Mouse (Mus musculus): ENCODE data around the gene Erfe. TPM values are rescaled to one million over a fixed set of nuclear protein-coding genes. Genes with fewer than 3 reads are reported as not detected.
A peak's percentile ranks its signal among the peaks of the same experiment; 100 is the strongest.

The Erfe gene
- polyA plus RNA-seq, 1 experiment = not detected

- TF ChIP-seq CTCF (IDR thresholded peaks at IDR 0.05; ENCODE audit: borderline replicate concordance, insufficient read depth, low read depth, low read length) (no peak), POLR2A (IDR thresholded peaks at IDR 0.05; ENCODE audit: borderline replicate concordance, insufficient read depth, low read length) (no peak)
- no peak for DNase-seq
- no peaks in the 10 kb centered on the region; the same call in 1 of the 2 replicates for H3K27me3 ChIP-seq (ENCODE audit: control insufficient read depth, insufficient read depth, low read length)
- H3K4me1 ChIP-seq (ENCODE audit: control insufficient read depth, insufficient read depth, low read length) = no peaks in the 10 kb centered on the region
- H3K4me3 ChIP-seq (replicated peaks; ENCODE audit: insufficient read depth, low read depth, low read length) = no peak overlapping the region
- WGBS = 73% methylated on average over 5 of the region's 5 CpGs
- H3K27ac ChIP-seq (ENCODE audit: insufficient read depth, low read length) = no peak overlapping the region
Measured at GRCm38 (mm10) chr1:91362113-91362512, 4.1 kb upstream of the Erfe start.

DNA sequence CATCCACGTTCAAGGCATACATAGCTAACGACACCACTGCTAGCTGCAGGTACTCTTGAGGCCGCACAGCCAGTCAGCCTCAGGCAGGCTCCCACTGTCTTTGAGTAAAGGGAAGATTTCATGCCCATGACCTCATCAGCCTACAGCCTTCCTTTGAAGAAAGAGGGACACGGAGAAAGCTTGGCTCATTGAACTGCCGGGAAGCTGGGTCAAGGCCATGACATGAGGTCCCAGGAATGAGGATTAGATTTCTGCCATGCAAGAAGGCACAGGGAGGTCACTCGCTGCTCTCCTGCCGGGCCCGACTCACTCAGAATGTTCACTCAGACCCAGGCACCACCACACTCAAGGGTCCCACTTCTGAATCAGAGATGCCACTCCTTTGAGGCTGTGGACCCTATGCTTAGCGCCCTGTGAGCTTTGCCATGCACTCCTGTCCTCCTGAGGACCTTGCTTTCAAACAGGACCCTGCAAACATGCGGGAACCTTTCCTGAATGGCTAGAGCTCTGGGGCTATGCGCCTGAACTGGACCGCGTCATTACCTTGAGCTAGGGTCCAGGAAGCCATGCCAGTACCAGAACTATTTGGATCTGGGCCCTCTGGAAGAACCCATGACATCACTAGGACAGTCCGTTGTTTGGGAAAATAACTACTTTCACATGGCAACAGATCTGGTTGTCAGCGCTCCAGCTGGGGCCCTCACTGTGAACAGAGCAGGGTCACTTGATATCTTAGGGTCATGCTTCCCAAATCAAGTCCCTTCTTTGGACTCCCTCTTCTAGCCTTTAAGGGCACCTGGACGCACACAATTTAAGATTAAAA, 1.2 kb upstream of the Erfe start:
- DNase-seq = no peak
- Histone ChIP-seq H3K27ac (ENCODE audit: insufficient read depth, low read length) (no peak overlapping the region), H3K4me3 (replicated peaks; ENCODE audit: insufficient read depth, low read depth, low read length) (no peak overlapping the region), H3K27me3 (ENCODE audit: control insufficient read depth, insufficient read depth, low read length) (no peaks in the 10 kb centered on the region; the same call in 1 of the 2 replicates), H3K4me1 (ENCODE audit: control insufficient read depth, insufficient read depth, low read length) (no peaks in the 10 kb centered on the region)
- WGBS = 94% methylated on average over 16 of the region's 16 CpGs
- TF ChIP-seq CTCF (IDR thresholded peaks at IDR 0.05; ENCODE audit: borderline replicate concordance, insufficient read depth, low read depth, low read length) = no peak
- no peak for TF ChIP-seq POLR2A (IDR thresholded peaks at IDR 0.05; ENCODE audit: borderline replicate concordance, insufficient read depth, low read length)

DNA sequence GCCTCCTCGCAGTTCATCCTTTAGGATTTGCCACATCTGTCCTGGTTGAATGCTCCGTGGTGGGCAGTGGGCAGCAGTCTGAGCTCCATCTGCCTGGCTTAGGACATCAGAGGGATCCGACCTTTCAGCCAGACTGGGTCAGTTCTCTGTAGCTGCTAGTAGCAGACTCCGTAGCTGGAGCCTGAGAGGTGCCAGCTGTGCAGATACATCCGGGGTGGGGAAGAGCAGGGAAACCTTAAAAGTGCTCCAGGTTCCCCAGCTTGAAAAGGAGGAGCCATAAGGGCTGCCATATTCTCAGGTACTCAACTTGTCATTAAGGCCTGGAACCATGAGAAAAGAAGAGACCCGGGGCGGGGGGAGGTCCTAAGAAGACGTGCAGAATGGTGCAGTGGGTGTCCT, 415 bp upstream of the Erfe start:
- Histone ChIP-seq H3K27ac (ENCODE audit: insufficient read depth, low read length) (no peak overlapping the region), H3K27me3 (ENCODE audit: control insufficient read depth, insufficient read depth, low read length) (no peaks in the 10 kb centered on the region; the same call in 1 of the 2 replicates), H3K4me1 (ENCODE audit: control insufficient read depth, insufficient read depth, low read length) (no peaks in the 10 kb centered on the region), H3K4me3 (replicated peaks; ENCODE audit: insufficient read depth, low read depth, low read length) (no peak overlapping the region)
- WGBS = 34% methylated on average over 8 of the region's 8 CpGs
- no peak for DNase-seq
- TF ChIP-seq CTCF (IDR thresholded peaks at IDR 0.05; ENCODE audit: borderline replicate concordance, insufficient read depth, low read depth, low read length) (no peak), POLR2A (IDR thresholded peaks at IDR 0.05; ENCODE audit: borderline replicate concordance, insufficient read depth, low read length) (no peak)

DNA sequence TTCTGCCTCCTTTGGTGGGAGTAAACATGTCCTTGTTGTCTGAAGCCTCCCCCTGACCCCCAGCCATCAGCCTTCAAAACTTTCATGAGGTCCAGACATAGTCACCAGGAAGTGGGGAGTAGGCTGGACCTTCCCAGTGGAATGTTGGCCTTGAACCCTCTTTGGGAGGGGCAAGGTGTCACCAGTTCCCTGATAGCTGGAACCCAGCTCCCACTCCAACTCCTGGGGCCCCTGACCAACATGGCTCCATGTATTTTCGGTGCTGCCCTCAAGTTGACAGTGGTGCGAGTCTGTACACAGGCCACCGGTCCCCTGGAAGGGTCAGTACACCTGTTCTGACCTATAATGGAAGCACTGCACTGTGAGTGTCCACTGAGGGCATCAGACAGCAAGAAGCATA, 1.1 kb downstream of the Erfe start:
- WGBS = 100% methylated on average over 3 of the region's 3 CpGs
- Histone ChIP-seq H3K27me3 (ENCODE audit: control insufficient read depth, insufficient read depth, low read length) (no peaks in the 10 kb centered on the region; the same call in 1 of the 2 replicates), H3K4me3 (replicated peaks; ENCODE audit: insufficient read depth, low read depth, low read length) (no peak overlapping the region), H3K27ac (ENCODE audit: insufficient read depth, low read length) (no peak overlapping the region), H3K4me1 (ENCODE audit: control insufficient read depth, insufficient read depth, low read length) (no peaks in the 10 kb centered on the region)
- TF ChIP-seq CTCF (IDR thresholded peaks at IDR 0.05; ENCODE audit: borderline replicate concordance, insufficient read depth, low read depth, low read length) = no peak
- no peak for TF ChIP-seq POLR2A (IDR thresholded peaks at IDR 0.05; ENCODE audit: borderline replicate concordance, insufficient read depth, low read length)
- no peak for DNase-seq

DNA sequence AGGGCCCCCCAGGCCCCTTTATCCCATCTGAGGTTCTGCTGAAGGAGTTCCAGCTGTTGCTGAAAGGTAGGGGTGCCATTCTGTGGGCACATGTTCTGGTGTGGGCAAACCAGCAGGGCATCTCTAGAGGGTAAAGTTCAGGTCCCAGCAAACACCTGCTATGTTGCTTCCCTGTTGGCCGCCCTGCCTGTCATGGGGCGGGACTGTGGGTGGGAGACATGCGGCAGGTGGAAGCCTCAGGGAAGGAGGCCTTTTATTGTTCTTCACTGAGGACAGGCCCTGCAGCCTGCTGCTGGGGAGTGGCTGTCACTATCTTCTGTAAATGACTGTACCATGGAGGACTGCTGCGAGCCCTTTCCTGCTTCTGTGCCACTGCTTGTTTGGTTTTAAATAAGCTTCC, 3.2 kb downstream of the Erfe start:
- TF ChIP-seq CTCF (IDR thresholded peaks at IDR 0.05; ENCODE audit: borderline replicate concordance, insufficient read depth, low read depth, low read length) (no peak), POLR2A (IDR thresholded peaks at IDR 0.05; ENCODE audit: borderline replicate concordance, insufficient read depth, low read length) (no peak)
- DNase-seq = no peak
- Histone ChIP-seq H3K27me3 (ENCODE audit: control insufficient read depth, insufficient read depth, low read length) (no peaks in the 10 kb centered on the region; the same call in 1 of the 2 replicates), H3K4me1 (ENCODE audit: control insufficient read depth, insufficient read depth, low read length) (no peaks in the 10 kb centered on the region), H3K4me3 (replicated peaks; ENCODE audit: insufficient read depth, low read depth, low read length) (no peak overlapping the region), H3K27ac (ENCODE audit: insufficient read depth, low read length) (no peak overlapping the region)
- 70% methylated on average over 4 of the region's 4 CpGs for WGBS

DNA sequence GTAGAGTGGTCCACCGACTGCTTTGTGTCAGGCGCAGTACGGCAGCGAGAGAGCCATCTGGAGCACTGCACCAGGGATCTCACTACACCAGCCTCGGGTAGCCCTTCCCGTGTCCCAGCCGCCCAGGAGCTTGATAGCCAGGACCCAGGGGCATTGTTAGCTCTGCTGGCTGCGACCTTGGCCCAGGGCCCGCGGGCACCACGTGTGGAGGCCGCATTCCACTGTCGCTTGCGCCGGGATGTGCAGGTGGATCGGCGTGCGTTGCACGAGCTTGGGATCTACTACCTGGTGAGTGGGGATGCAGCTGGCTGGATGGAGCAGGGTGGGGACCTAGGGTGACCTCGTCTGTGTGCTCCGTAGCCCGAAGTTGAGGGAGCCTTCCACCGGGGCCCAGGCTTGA, 3.8 kb downstream of the Erfe start:
- no peaks in the 10 kb centered on the region for H3K4me1 ChIP-seq (ENCODE audit: control insufficient read depth, insufficient read depth, low read length)
- WGBS = 72% methylated on average over 23 of the region's 23 CpGs
- no peak for TF ChIP-seq POLR2A (IDR thresholded peaks at IDR 0.05; ENCODE audit: borderline replicate concordance, insufficient read depth, low read length)
- TF ChIP-seq CTCF (IDR thresholded peaks at IDR 0.05; ENCODE audit: borderline replicate concordance, insufficient read depth, low read depth, low read length) = no peak
- no peak for DNase-seq
- H3K27ac ChIP-seq (ENCODE audit: insufficient read depth, low read length) = no peak overlapping the region
- no peak overlapping the region for H3K4me3 ChIP-seq (replicated peaks; ENCODE audit: insufficient read depth, low read depth, low read length)
- H3K27me3 ChIP-seq (ENCODE audit: control insufficient read depth, insufficient read depth, low read length) = no peaks in the 10 kb centered on the region; the same call in 1 of the 2 replicates

DNA sequence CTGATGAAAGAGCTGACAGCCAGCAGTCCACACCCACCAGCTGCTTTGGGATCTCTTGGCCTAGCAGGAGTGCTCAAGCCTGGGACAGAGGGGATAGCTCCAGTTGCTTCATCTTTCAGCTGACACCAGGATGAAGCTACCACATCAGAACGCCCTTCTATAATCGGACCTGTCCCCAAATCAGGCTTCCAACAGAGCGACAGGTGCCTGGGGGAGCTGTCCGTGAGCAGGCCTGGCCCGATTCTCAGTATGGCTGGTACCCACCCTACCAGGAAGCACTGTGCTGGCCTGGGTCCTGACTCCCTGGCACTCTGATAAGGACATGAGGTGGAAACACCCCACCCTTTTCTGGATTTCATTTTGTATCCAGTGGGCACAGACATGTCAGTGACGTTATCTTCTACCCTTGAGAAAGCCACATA, 7.2 kb downstream of the Erfe start:
- Histone ChIP-seq H3K4me1 (ENCODE audit: control insufficient read depth, insufficient read depth, low read length) (no peaks in the 10 kb centered on the region), H3K27me3 (ENCODE audit: control insufficient read depth, insufficient read depth, low read length) (no peaks in the 10 kb centered on the region), H3K4me3 (replicated peaks; ENCODE audit: insufficient read depth, low read depth, low read length) (no peak overlapping the region), H3K27ac (ENCODE audit: insufficient read depth, low read length) (no peak overlapping the region)
- DNase-seq = no peak
- TF ChIP-seq POLR2A (IDR thresholded peaks at IDR 0.05; ENCODE audit: borderline replicate concordance, insufficient read depth, low read length) (no peak), CTCF (IDR thresholded peaks at IDR 0.05; ENCODE audit: borderline replicate concordance, insufficient read depth, low read depth, low read length) (no peak)
- WGBS = 69% methylated on average over 6 of the region's 6 CpGs

GRCm38 (mm10) chr1:91380453-91381090, 14.3 kb downstream of the Erfe start:
- DNase-seq = peak; percentile 55 to 67
- H3K4me3 ChIP-seq (replicated peaks; ENCODE audit: insufficient read depth, low read depth, low read length) = no peak overlapping the region
- WGBS = 58% methylated on average over 7 of the region's 7 CpGs
- TF ChIP-seq POLR2A (IDR thresholded peaks at IDR 0.05; ENCODE audit: borderline replicate concordance, insufficient read depth, low read length) = no peak
- TF ChIP-seq CTCF (IDR thresholded peaks at IDR 0.05; ENCODE audit: borderline replicate concordance, insufficient read depth, low read depth, low read length) = peak; percentile 78
- no peaks in the 10 kb centered on the region for H3K4me1 ChIP-seq (ENCODE audit: control insufficient read depth, insufficient read depth, low read length)
- no peaks in the 10 kb centered on the region for H3K27me3 ChIP-seq (ENCODE audit: control insufficient read depth, insufficient read depth, low read length)
- no peak overlapping the region for H3K27ac ChIP-seq (ENCODE audit: insufficient read depth, low read length)

Data from cerebellum, adult 2 months (tissue).